Mouse (Mus musculus) liver, postnatal 0 days (tissue): ENCODE data around the gene Strap. TPM values are rescaled to one million over a fixed set of nuclear protein-coding genes. Genes with fewer than 3 reads are reported as not detected.

Experiments
- ATAC-seq: fragments of 200-750 bp; cut with Nextera tagmentation; 2 replicates; pipeline ENCODE4 v1.8.0; 2017; ENCODE audit warnings: mild to moderate bottlenecking, moderate library complexity
- DNase-seq: peaks from one replicate; pipeline ENCODE4 v3.0.0-alpha.2; 2016
- H3K27ac ChIP-seq: fragments of 300-500 bp; sonication (generic); 2 replicates; pipeline ENCODE4 v1.5.1; 2014; ENCODE audit warnings: antibody characterized with exemption, moderate library complexity, mild to moderate bottlenecking, low read depth
- H3K27me3 ChIP-seq: fragments of 300-500 bp; sonication (generic); 2 replicates; pipeline ENCODE4 v1.6.1; 2014; ENCODE audit warnings: low read length, control low read depth, mixed read lengths; ENCODE audit not compliant: insufficient read depth
- H3K36me3 ChIP-seq: fragments of 300-500 bp; sonication (generic); replicated peaks from 2 replicates; pipeline ENCODE4 v1.6.1; 2014; ENCODE audit warnings: mild to moderate bottlenecking, control low read depth, low read length, moderate library complexity, mixed read lengths; ENCODE audit not compliant: insufficient read depth
- H3K4me1 ChIP-seq: fragments of 300-500 bp; sonication (generic); 2 replicates; pipeline ENCODE4 v1.6.1; 2014; ENCODE audit warnings: antibody characterized with exemption, mild to moderate bottlenecking, control low read depth; ENCODE audit not compliant: insufficient read depth
- H3K4me2 ChIP-seq: fragments of 300-500 bp; sonication (generic); 2 replicates; pipeline ENCODE4 v1.6.1; 2014; ENCODE audit warnings: low read depth, mild to moderate bottlenecking, low read length, moderate library complexity, mixed read lengths
- H3K4me3 ChIP-seq: fragments of 300-500 bp; sonication (generic); 2 replicates; pipeline ENCODE4 v1.5.1; 2014; ENCODE audit warnings: low read depth, low read length
- H3K9ac ChIP-seq: fragments of 300-500 bp; sonication (generic); replicated peaks from 2 replicates; pipeline ENCODE4 v1.6.1; 2014; ENCODE audit warnings: mild to moderate bottlenecking, moderate library complexity
- H3K9me3 ChIP-seq: fragments of 300-500 bp; sonication (generic); 2 replicates; pipeline ENCODE4 v1.6.1; 2016; ENCODE audit warnings: mild to moderate bottlenecking, control low read depth, low read length, mixed read lengths
- CTCF ChIP-seq: sonication (generic); IDR thresholded peaks from 2 replicates; pipeline ENCODE4 v1.5.1; 2016; ENCODE audit warnings: antibody characterized with exemption, low read depth
- EP300 ChIP-seq: IDR thresholded peaks from 2 replicates; pipeline ENCODE4 v1.6.1; 2016; ENCODE audit warnings: antibody characterized with exemption, low read depth, mild to moderate bottlenecking
- WGBS: fragments of 180-500 bp; shearing (Covaris S2); extraction: QIAGEN DNeasy Blood & Tissue Kit; methylation state at CpG from one replicate; pipeline ENCODE4 v1.1.7; 2014; ENCODE audit not compliant: insufficient replicate concordance; 5-methylcytosine and 5-hydroxymethylcytosine counted together
- polyA plus RNA-seq: library from polyadenylated mRNA; unstranded; fragments of >200 nt; fragmentation: Nextera tagmentation; extraction: Ambion mirVana; gene quantifications from 2 replicates; pipeline ENCODE4 v1.2.1, GENCODE M21; 2015

Gene Strap
- polyA plus RNA-seq, 1 experiment from 2014 or later = 60.1 TPM

DNA sequence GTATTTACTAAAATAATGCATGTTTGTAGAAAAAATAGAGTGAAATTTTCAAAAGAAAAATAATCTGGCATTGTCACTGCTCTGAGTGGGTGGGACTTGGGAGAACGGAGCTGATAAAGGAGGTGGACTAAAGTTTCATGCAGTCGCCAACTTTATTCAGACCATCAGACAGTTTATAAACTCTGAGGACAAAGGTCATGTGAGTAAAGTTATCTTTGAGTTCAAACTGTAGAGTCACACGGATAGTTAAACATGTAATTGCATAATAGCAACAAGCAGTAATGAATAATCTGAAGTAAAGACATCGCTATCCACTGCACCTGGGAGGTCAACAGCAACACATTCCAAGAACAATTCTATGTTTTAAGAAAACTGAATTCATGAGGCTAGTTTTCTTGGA is 9.8 kb downstream of the Strap start:
- Histone ChIP-seq H3K36me3 (peaks cover 72% of the 10 kb centered on the region), H3K27me3 (no peaks in the 10 kb centered on the region), H3K4me1 (no peaks in the 10 kb centered on the region; the same call in 1 of the 2 replicates), H3K9me3 (no peaks in the 10 kb centered on the region), H3K4me2 (no peak overlapping the region), H3K4me3 (no peak overlapping the region), H3K9ac (no peak overlapping the region), H3K27ac (peak overlapping the region; percentile 2; the same call in 1 of the 2 replicates)
- WGBS = 56% methylated on average over 4 of the region's 4 CpGs
- peak; percentile 64 for ATAC-seq
- TF ChIP-seq EP300 (no peak), CTCF (no peak)
- DNase-seq = no peak

DNA sequence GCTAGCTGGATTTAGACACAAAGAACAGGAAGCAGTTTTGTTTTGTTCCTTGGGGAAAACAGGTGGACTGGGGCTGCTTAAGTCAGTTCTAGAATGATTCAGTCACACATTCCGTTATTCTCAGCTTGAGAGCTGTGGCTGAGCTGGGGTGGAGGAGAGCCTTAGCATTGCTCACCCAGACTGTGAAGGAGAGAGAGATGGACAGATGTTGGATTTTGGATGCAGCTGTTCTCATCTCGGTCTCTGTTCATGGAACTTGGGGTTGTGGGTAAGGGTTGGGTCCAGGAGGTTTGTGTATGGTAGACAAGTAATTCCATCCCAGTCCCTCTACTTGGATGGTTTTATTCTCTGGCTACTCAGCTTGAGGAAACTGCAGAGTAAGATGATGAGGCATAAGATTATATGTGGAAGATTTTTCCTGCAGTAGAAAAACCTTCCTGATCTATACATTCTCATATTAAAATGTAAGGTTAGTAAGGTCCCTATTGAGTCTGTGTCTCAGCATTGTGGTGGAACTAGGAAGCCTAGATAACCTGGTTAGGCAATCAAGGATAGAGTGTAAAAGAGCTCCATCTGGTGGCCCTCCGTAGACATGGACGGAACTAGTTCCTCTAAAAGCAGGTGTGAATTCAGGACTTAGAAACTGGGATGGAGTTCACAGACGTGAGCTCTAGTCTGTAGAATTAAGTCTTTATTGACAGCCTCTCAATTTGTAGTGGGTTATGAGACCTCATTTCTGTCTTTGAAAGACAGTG is 12.5 kb downstream of the Strap start:
- H3K9me3 ChIP-seq = no peaks in the 10 kb centered on the region
- WGBS = 65% methylated on average over 5 of the region's 5 CpGs
- TF ChIP-seq CTCF = peak; percentile 77
- no peak for TF ChIP-seq EP300

GRCm38 (mm10) chr6:137751551-137752274 is 16.8 kb downstream of the Strap start:
- H3K27me3 ChIP-seq = no peaks in the 10 kb centered on the region
- no peak overlapping the region for H3K9ac ChIP-seq
- DNase-seq = no peak
- no peak overlapping the region for H3K4me2 ChIP-seq
- peaks cover 34% of the 10 kb centered on the region for H3K36me3 ChIP-seq
- H3K9me3 ChIP-seq = no peaks in the 10 kb centered on the region
- no peak overlapping the region for H3K4me3 ChIP-seq
- WGBS = 82% methylated on average over 10 of the region's 10 CpGs
- ATAC-seq = no peak
- no peak overlapping the region for H3K27ac ChIP-seq
- TF ChIP-seq EP300 (no peak), CTCF (no peak)
- H3K4me1 ChIP-seq = peaks cover 10% of the 10 kb centered on the region; the same call in 1 of the 2 replicates

More for the DNA sequence above, 12.5 kb downstream of the Strap start:
- H3K27me3 ChIP-seq = no peaks in the 10 kb centered on the region
- ATAC-seq = peak; percentile 60; the same call in 1 of the 2 replicates
- peaks cover 61% of the 10 kb centered on the region for H3K36me3 ChIP-seq
- H3K4me3 ChIP-seq = no peak overlapping the region
- no peak overlapping the region for H3K27ac ChIP-seq
- DNase-seq = peak; percentile 48
- no peak overlapping the region for H3K9ac ChIP-seq
- H3K4me1 ChIP-seq = 0 out of 2 replicates have a peak, but pooled peaks cover 4% of the 10 kb centered on the region
- H3K4me2 ChIP-seq = no peak overlapping the region

- H3K36me3 ChIP-seq = peaks cover 30% of the 10 kb centered on the region
- H3K4me3 ChIP-seq = no peak overlapping the region
- 76% methylated on average over 4 of the region's 4 CpGs for WGBS
- no peaks in the 10 kb centered on the region for H3K9me3 ChIP-seq
- H3K4me1 ChIP-seq = peaks cover 10% of the 10 kb centered on the region; the same call in 1 of the 2 replicates
- no peak for TF ChIP-seq CTCF
- H3K4me2 ChIP-seq = no peak overlapping the region
- ATAC-seq (no peak), DNase-seq (no peak)
- H3K9ac ChIP-seq = no peak overlapping the region
- H3K27me3 ChIP-seq = no peaks in the 10 kb centered on the region
- no peak overlapping the region for H3K27ac ChIP-seq
Measured at GRCm38 (mm10) chr6:137752275-137752655, 17.4 kb downstream of the Strap start.

DNA sequence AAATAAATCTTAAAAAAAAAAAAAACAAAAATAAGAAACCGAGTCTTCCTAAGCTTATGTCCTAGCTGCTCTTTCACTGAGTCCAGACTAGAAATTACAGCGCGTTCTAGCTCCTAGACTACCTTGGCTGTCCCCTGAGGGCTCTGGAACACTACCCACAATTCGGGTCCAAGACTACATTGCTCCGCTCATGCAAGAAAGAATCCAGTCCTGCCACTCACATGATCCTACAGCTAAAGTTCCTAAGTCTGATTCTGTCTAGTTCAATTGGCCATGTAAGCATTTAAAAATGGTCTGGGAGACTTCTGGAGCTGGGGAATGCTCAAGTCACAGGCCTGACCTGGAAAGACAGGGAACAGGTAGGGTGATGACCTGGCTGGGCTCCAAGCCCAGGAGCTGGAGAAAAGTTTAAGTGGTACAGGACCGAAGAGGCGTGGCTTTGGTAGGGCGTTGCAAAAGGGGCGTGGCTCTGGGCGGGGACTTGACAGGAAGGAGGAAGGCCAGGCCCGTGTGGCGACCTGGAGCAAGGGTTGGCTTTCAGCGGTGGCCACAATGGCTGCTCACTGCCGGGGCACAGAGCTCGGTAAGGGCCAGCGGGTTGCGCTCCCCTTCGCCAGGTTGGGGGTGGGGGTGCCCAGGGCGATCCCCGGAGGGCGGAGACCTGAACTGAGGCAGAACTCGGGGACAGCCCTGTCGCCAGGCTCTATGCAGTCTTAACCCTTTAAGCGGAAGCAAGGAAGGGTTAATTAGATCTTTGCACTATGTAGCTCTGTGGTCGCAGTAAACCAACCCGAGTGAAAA is 19.4 kb downstream of the Strap start, which contains the start of gene Dera:
Gene Dera (plus strand): TSS at position 491 of the 801 bp plus-strand sequence.
- WGBS = 12% methylated on average over 26 of the region's 26 CpGs
- Histone ChIP-seq H3K9me3 (no peaks in the 10 kb centered on the region), H3K36me3 (peaks cover 17% of the 10 kb centered on the region)

DNA sequence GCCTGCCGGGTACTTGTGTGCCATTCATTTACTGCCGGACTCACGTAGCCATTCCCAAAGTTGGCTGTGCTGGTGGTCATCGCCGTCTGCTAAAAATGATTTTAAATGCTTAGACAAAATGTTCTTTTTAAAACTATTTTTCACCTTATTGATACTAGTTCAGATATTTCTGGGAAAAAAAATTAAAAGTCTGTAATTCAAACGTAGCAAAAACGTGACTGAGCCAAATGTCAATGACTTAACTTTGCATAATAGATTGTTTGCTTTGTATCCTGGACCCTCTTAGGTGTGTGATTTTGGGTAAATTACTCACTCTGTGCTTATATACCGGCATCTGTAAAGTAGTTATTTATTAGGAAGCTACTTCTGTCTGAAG is 20.0 kb downstream of the Strap start:
- H3K27me3 ChIP-seq = no peaks in the 10 kb centered on the region
- H3K9ac ChIP-seq = peak overlapping the region; percentile 65
- no peak for ATAC-seq
- DNase-seq = no peak
- H3K36me3 ChIP-seq = peaks cover 11% of the 10 kb centered on the region
- TF ChIP-seq CTCF (no peak), EP300 (no peak)
- H3K4me2 ChIP-seq = peak overlapping the region; percentile 74
- WGBS = 2% methylated on average over 8 of the region's 8 CpGs
- no peaks in the 10 kb centered on the region for H3K9me3 ChIP-seq
- H3K4me1 ChIP-seq = peaks cover 10% of the 10 kb centered on the region; the same call in 1 of the 2 replicates
- peak overlapping the region; percentile 77 for H3K27ac ChIP-seq
- H3K4me3 ChIP-seq = peak overlapping the region; percentile 61

More for the DNA sequence above, 19.4 kb downstream of the Strap start, which contains the start of gene Dera:
- H3K27ac ChIP-seq = peak within 1 kb of the TSS; percentile 77
- peak; percentile 96 for DNase-seq
- peak within 1 kb of the TSS; percentile 74 for H3K4me2 ChIP-seq
- ATAC-seq = peak; percentile 95
- peak within 1 kb of the TSS; percentile 65 for H3K9ac ChIP-seq
- no peak for TF ChIP-seq CTCF
- H3K4me1 ChIP-seq = peaks cover 10% of the 10 kb centered on the region; the same call in 1 of the 2 replicates
- peak within 1 kb of the TSS; percentile 61 for H3K4me3 ChIP-seq
- no peaks in the 10 kb centered on the region for H3K27me3 ChIP-seq
